Mouse (Mus musculus): ENCODE results near the gene Tmem38a. TPM values are rescaled to one million over a fixed set of nuclear protein-coding genes. Genes with fewer than 3 reads are reported as not detected.
A peak's percentile ranks its signal among the peaks of the same experiment; 100 is the strongest.

The Tmem38a gene
- polyA plus RNA-seq, 1 experiment: 5.6 TPM

DNA sequence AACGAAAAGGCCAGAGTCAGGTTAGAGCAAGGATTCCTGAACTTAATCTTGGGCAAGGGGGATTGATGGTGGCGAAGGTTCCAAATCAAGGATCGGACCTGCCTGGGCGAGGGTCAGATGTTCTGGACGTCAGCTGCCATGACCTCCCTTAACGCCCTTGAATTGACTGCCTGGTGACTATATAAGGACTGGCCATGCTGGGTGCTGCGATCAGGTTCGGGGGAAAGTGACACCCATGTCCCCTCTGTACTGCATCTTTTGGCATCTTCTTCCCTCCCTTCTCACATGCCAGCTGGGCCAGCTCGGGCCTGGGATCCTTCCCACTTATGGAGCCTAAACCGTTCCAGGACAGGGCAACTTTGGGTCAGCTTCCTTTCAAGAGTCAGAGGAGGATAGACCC lies 652 bp downstream of the Tmem38a start:
- 39% methylated on average over 10 of the region's 10 CpGs for WGBS
- Histone ChIP-seq H3K36me3 (ENCODE audit: control insufficient read depth, insufficient read depth, low read length) (peaks cover 7% of the 10 kb centered on the region), H3K4me1 (ENCODE audit: control insufficient read depth, insufficient read depth, insufficient read length) (peaks cover 5% of the 10 kb centered on the region; the same call in 1 of the 2 replicates), H3K4me3 (ENCODE audit: extremely low read depth, insufficient read depth, insufficient read length) (peak overlapping the region; percentile 72; the same call in 1 of the 2 replicates), H3K27me3 (ENCODE audit: control insufficient read depth, insufficient read depth, low read length) (no peaks in the 10 kb centered on the region), H3K27ac (ENCODE audit: insufficient read depth, low read length) (no peak overlapping the region)
- DNase-seq (ENCODE audit: low read depth in 1 of 2, low spot score in 2 of 2): no peak
- TF ChIP-seq POLR2A (IDR thresholded peaks at IDR 0.05; ENCODE audit: low read depth, low read length) (no peak), CTCF (IDR thresholded peaks at IDR 0.05; ENCODE audit: extremely low read depth, insufficient read depth, insufficient read length, insufficient replicate concordance) (no peak)

DNA sequence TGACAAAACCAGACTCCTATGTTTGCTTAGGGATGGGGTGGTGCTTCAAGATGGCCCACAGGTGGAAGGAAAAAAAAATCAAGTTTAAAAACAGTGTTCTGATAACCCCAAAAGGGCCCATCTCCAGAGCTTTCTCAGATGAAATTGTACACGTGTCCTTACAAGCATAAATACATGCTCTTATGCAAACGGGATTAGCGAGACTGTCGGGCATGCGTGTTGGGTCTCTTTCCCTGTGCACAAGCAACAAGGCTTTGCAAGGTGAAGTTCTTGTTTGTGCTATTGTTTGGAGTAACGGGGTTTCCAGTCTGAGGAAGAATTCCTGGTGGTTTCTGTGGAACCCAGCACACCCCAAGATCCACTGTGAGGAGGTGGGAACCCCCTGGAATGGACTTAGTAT lies 1.6 kb downstream of the Tmem38a start:
- H3K4me3 ChIP-seq (ENCODE audit: extremely low read depth, insufficient read depth, insufficient read length): no peak overlapping the region
- H3K27ac ChIP-seq (ENCODE audit: insufficient read depth, low read length): no peak overlapping the region
- TF ChIP-seq CTCF (IDR thresholded peaks at IDR 0.05; ENCODE audit: extremely low read depth, insufficient read depth, insufficient read length, insufficient replicate concordance): no peak
- no peak for TF ChIP-seq POLR2A (IDR thresholded peaks at IDR 0.05; ENCODE audit: low read depth, low read length)
- H3K4me1 ChIP-seq (ENCODE audit: control insufficient read depth, insufficient read depth, insufficient read length): peaks cover 5% of the 10 kb centered on the region; the same call in 1 of the 2 replicates
- no peak for DNase-seq (ENCODE audit: low read depth in 1 of 2, low spot score in 2 of 2)
- H3K27me3 ChIP-seq (ENCODE audit: control insufficient read depth, insufficient read depth, low read length): no peaks in the 10 kb centered on the region
- H3K36me3 ChIP-seq (ENCODE audit: control insufficient read depth, insufficient read depth, low read length): peaks cover 4% of the 10 kb centered on the region
- 91% methylated on average over 6 of the region's 6 CpGs for WGBS

DNA sequence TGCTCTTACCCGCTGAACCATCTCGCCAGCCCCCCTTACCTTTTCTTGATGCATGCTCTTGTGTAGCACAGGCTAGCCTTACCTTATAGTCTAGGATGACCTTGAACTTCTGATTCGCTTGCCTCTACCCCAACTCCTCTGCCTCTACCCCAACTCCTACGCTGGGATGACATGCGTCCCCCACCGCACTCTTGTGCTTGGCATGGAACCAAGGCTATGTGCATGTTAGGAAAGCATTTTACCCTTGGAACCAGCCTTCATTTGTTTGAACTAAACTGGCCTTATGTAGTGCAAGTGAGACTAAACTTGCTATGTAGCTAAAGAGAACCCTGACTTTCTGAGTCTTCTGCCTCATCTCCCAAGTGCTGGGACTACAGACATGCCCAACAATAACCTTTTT lies 4.1 kb downstream of the Tmem38a start:
- WGBS: 93% methylated on average over 6 of the region's 6 CpGs

DNA sequence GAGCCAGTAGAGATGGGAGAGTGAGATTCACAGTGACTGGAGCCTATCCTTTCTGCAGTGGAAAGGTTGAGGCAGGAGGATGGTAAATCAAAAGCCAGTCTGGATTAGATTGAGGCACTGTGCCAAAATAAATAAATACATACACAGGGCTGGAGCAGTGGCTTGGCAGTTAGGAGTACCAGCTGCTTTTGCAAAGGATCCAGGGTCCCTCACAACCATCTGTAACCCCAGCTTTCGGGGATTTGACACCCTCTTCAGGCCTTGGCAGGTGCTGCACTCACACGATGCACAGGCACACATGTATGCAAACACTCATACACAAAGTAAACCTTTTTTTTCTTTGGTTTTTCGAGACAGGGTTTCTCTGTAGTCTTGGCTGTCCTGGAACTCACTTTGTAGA lies 5.4 kb downstream of the Tmem38a start:
- Histone ChIP-seq H3K36me3 (ENCODE audit: control insufficient read depth, insufficient read depth, low read length) (no peaks in the 10 kb centered on the region), H3K27me3 (ENCODE audit: control insufficient read depth, insufficient read depth, low read length) (no peaks in the 10 kb centered on the region), H3K27ac (ENCODE audit: insufficient read depth, low read length) (no peak overlapping the region), H3K4me1 (ENCODE audit: control insufficient read depth, insufficient read depth, insufficient read length) (peaks cover under 1% of the 10 kb centered on the region; the same call in 1 of the 2 replicates), H3K4me3 (ENCODE audit: extremely low read depth, insufficient read depth, insufficient read length) (no peak overlapping the region)
- DNase-seq (ENCODE audit: low read depth in 1 of 2, low spot score in 2 of 2): no peak
- TF ChIP-seq POLR2A (IDR thresholded peaks at IDR 0.05; ENCODE audit: low read depth, low read length) (no peak), CTCF (IDR thresholded peaks at IDR 0.05; ENCODE audit: extremely low read depth, insufficient read depth, insufficient read length, insufficient replicate concordance) (no peak)
- WGBS: 90% methylated on average over 3 of the region's 3 CpGs

More for the DNA sequence above, 4.1 kb downstream of the Tmem38a start:
- peaks cover 5% of the 10 kb centered on the region; the same call in 1 of the 2 replicates for H3K4me1 ChIP-seq (ENCODE audit: control insufficient read depth, insufficient read depth, insufficient read length)
- no peaks in the 10 kb centered on the region for H3K27me3 ChIP-seq (ENCODE audit: control insufficient read depth, insufficient read depth, low read length)
- no peak overlapping the region for H3K4me3 ChIP-seq (ENCODE audit: extremely low read depth, insufficient read depth, insufficient read length)
- no peak for DNase-seq (ENCODE audit: low read depth in 1 of 2, low spot score in 2 of 2)
- no peak overlapping the region for H3K27ac ChIP-seq (ENCODE audit: insufficient read depth, low read length)
- TF ChIP-seq CTCF (IDR thresholded peaks at IDR 0.05; ENCODE audit: extremely low read depth, insufficient read depth, insufficient read length, insufficient replicate concordance) (no peak), POLR2A (IDR thresholded peaks at IDR 0.05; ENCODE audit: low read depth, low read length) (no peak)
- no peaks in the 10 kb centered on the region for H3K36me3 ChIP-seq (ENCODE audit: control insufficient read depth, insufficient read depth, low read length)

DNA sequence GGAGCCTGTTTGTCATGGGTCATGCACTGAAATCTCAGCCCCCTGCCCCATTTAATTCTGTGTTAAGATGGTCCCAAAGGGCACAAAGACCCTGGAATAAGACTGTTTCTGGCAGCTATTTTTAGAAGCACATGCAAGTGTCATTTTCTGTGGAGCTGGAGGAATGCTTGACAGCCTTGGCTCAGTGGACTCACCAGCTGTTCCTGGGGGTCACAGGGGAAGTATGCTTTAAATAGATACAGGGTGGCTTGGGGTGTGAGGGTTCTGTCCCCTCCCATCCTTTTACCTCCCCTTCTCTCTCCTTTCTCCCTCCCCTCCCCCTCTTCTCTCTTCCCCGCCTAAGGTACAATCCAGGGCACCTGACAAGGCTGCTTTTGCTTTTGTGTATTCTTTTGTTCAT lies 6.1 kb downstream of the Tmem38a start:
- no peak overlapping the region for H3K27ac ChIP-seq (ENCODE audit: insufficient read depth, low read length)
- WGBS: 42% methylated on average over 1 of the region's 1 CpGs
- no peaks in the 10 kb centered on the region for H3K27me3 ChIP-seq (ENCODE audit: control insufficient read depth, insufficient read depth, low read length)
- no peak overlapping the region for H3K4me3 ChIP-seq (ENCODE audit: extremely low read depth, insufficient read depth, insufficient read length)
- DNase-seq (ENCODE audit: low read depth in 1 of 2, low spot score in 2 of 2): no peak
- TF ChIP-seq CTCF (IDR thresholded peaks at IDR 0.05; ENCODE audit: extremely low read depth, insufficient read depth, insufficient read length, insufficient replicate concordance) (no peak), POLR2A (IDR thresholded peaks at IDR 0.05; ENCODE audit: low read depth, low read length) (no peak)
- peaks cover 4% of the 10 kb centered on the region; the same call in 1 of the 2 replicates for H3K4me1 ChIP-seq (ENCODE audit: control insufficient read depth, insufficient read depth, insufficient read length)
- no peaks in the 10 kb centered on the region for H3K36me3 ChIP-seq (ENCODE audit: control insufficient read depth, insufficient read depth, low read length)

DNA sequence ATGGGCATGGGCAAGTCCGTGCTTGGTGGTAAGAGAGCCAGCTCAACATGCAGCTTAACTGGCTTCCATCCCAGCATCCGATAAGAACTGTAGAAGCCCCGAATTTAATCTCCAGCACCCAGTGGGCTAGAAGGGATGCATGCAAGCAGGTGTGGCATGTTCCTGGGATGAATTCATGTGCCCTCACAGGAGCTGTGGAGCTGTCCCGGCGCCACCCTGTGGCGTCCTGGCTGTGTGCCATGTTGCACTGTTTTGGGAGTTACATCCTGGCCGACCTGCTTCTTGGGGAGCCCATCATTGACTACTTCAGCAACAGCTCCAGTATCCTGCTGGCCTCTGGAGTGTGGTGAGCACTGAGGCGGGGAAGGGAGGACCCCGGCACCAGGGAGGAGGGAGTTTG lies 7.5 kb downstream of the Tmem38a start:
- 82% methylated on average over 9 of the region's 9 CpGs for WGBS
- no peak overlapping the region for H3K4me3 ChIP-seq (ENCODE audit: extremely low read depth, insufficient read depth, insufficient read length)
- TF ChIP-seq POLR2A (IDR thresholded peaks at IDR 0.05; ENCODE audit: low read depth, low read length) (no peak), CTCF (IDR thresholded peaks at IDR 0.05; ENCODE audit: extremely low read depth, insufficient read depth, insufficient read length, insufficient replicate concordance) (no peak)
- no peak overlapping the region for H3K27ac ChIP-seq (ENCODE audit: insufficient read depth, low read length)
- no peaks in the 10 kb centered on the region for H3K36me3 ChIP-seq (ENCODE audit: control insufficient read depth, insufficient read depth, low read length)
- H3K4me1 ChIP-seq (ENCODE audit: control insufficient read depth, insufficient read depth, insufficient read length): peaks cover 9% of the 10 kb centered on the region; the same call in 1 of the 2 replicates
- H3K27me3 ChIP-seq (ENCODE audit: control insufficient read depth, insufficient read depth, low read length): no peaks in the 10 kb centered on the region
- no peak for DNase-seq (ENCODE audit: low read depth in 1 of 2, low spot score in 2 of 2)

DNA sequence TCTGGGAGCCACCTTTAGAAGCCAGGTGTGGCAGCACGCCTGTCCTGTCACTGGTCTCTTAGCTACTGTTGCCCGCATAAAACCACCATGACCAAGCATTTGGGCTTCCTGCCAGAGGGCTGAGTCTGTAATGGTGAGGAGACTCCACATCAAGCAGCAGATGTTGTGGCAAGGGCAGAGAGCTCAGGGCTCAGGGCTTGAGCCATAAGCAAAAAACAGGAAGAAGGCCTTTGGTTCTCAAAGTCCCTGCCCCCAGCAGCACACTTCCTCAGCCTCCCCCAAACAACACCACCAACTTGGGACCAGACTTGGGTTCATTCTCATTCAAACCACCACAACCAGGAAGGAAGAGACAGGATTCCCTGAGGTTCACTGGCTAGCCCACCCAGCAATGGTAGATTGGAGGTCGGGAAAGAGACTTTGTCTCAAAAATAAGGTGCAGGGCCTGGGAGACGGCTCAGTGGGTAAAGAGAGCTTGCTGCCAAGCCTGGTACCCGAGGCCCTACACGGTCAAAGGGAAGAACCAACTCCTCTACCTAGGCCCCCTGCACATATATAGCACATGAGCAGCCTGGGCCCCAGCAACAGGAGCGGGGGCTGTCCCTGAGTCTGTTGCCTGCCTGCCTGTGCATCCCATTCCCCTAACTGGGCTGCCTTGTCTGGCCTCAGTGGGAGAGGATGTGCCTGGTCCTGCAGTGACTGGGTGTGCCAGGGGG lies 11.4 kb downstream of the Tmem38a start:
- Histone ChIP-seq H3K27me3 (ENCODE audit: control insufficient read depth, insufficient read depth, low read length) (no peaks in the 10 kb centered on the region), H3K4me3 (ENCODE audit: extremely low read depth, insufficient read depth, insufficient read length) (no peak overlapping the region), H3K36me3 (ENCODE audit: control insufficient read depth, insufficient read depth, low read length) (no peaks in the 10 kb centered on the region), H3K27ac (ENCODE audit: insufficient read depth, low read length) (peak overlapping the region; percentile 50), H3K4me1 (ENCODE audit: control insufficient read depth, insufficient read depth, insufficient read length) (peaks cover 9% of the 10 kb centered on the region; the same call in 1 of the 2 replicates)
- DNase-seq (ENCODE audit: low read depth in 1 of 2, low spot score in 2 of 2): peak in 1 of 2 experiments; percentile 36
- WGBS: 21% methylated on average over 7 of the region's 7 CpGs
- TF ChIP-seq POLR2A (IDR thresholded peaks at IDR 0.05; ENCODE audit: low read depth, low read length) (no peak), CTCF (IDR thresholded peaks at IDR 0.05; ENCODE audit: extremely low read depth, insufficient read depth, insufficient read length, insufficient replicate concordance) (no peak)

Measured in spleen, adult 2 months (tissue).